Mouse (Mus musculus) testis, adult 2 months (tissue): ENCODE results near the gene Lgals4.

Experiments
- CTCF ChIP-seq: fragments of 200-500 bp; IDR thresholded peaks from 2 replicates; pipeline ENCODE4 v1.5.1; 2012; ENCODE audit warnings: low read depth, mild to moderate bottlenecking, inconsistent platforms, low read length, moderate library complexity; ENCODE audit not compliant: control insufficient read depth, insufficient read depth, insufficient replicate concordance
- POLR2A ChIP-seq: fragments of 200-500 bp; IDR thresholded peaks from 2 replicates; pipeline ENCODE4 v1.6.1; 2012; ENCODE audit warnings: low read depth, mild to moderate bottlenecking, inconsistent platforms, low read length, moderate library complexity; ENCODE audit not compliant: control insufficient read depth

- TF ChIP-seq POLR2A, result no peak
- TF ChIP-seq CTCF, result no peak
Observed at GRCm38 (mm10) chr7:28881199-28881598, 47.5 kb downstream of the Lgals4 start, which contains the start of gene Capn12.
